Mouse (Mus musculus): ENCODE data around the gene Islr.

- TF ChIP-seq EP300 (IDR thresholded peaks at IDR 0.05; ENCODE audit: low read depth): no peak
- TF ChIP-seq CTCF (IDR thresholded peaks at IDR 0.05; ENCODE audit: low read depth): no peak
Measured at GRCm38 (mm10) chr9:58148806-58149205, 55.3 kb downstream of the Islr start.

Data from liver, postnatal 0 days (tissue).